Mouse (Mus musculus) forebrain, embryonic 13.5 days (tissue): ENCODE measurements around the gene Ccl7. TPM values are rescaled to one million over a fixed set of nuclear protein-coding genes. Genes with fewer than 3 reads are reported as not detected.

ENCODE experiments used
- ATAC-seq: fragments of 200-750 bp; cut with Nextera tagmentation; 2 replicates; pipeline ENCODE4 v1.8.0; 2017
- H3K27ac ChIP-seq: fragments of 300-500 bp; sonication (generic); 2 replicates; pipeline ENCODE4 v1.5.1; 2015; ENCODE audit warnings: inconsistent platforms, mild to moderate bottlenecking, moderate library complexity
- H3K27me3 ChIP-seq: fragments of 300-500 bp; sonication (generic); 2 replicates; pipeline ENCODE4 v1.6.1; 2015; ENCODE audit warnings: mild to moderate bottlenecking, inconsistent platforms
- H3K36me3 ChIP-seq: fragments of 300-500 bp; sonication (generic); 2 replicates; pipeline ENCODE4 v1.6.1; 2015; ENCODE audit warnings: mild to moderate bottlenecking, inconsistent platforms; ENCODE audit not compliant: poor library complexity, severe bottlenecking
- H3K4me1 ChIP-seq: fragments of 300-500 bp; sonication (generic); 2 replicates; pipeline ENCODE4 v1.6.1; 2015; ENCODE audit warnings: inconsistent platforms
- H3K4me2 ChIP-seq: fragments of 300-500 bp; sonication (generic); 2 replicates; pipeline ENCODE4 v1.6.1; 2015; ENCODE audit warnings: inconsistent platforms, mild to moderate bottlenecking, moderate library complexity
- H3K4me3 ChIP-seq: fragments of 300-500 bp; sonication (generic); 2 replicates; pipeline ENCODE4 v1.5.1; 2015; ENCODE audit warnings: mild to moderate bottlenecking, inconsistent platforms
- H3K9ac ChIP-seq: fragments of 300-500 bp; sonication (generic); 2 replicates; pipeline ENCODE4 v1.6.1; 2015; ENCODE audit warnings: mild to moderate bottlenecking, inconsistent platforms
- H3K9me3 ChIP-seq: fragments of 300-500 bp; sonication (generic); replicated peaks from 2 replicates; pipeline ENCODE4 v1.6.1; 2016; ENCODE audit warnings: inconsistent platforms
- WGBS: fragments of 180-500 bp; shearing (Covaris S2); methylation state at CpG from one replicate; pipeline ENCODE4 v1.1.7; 2015; 5-methylcytosine and 5-hydroxymethylcytosine counted together
- polyA plus RNA-seq: library from polyadenylated mRNA; unstranded; fragments of >200 nt; fragmentation: Nextera tagmentation; extraction: Ambion mirVana; gene quantifications from 2 replicates; pipeline ENCODE4 v1.2.1, GENCODE M21; 2015

Gene Ccl7
- polyA plus RNA-seq, result not detected in 2 replicates

DNA sequence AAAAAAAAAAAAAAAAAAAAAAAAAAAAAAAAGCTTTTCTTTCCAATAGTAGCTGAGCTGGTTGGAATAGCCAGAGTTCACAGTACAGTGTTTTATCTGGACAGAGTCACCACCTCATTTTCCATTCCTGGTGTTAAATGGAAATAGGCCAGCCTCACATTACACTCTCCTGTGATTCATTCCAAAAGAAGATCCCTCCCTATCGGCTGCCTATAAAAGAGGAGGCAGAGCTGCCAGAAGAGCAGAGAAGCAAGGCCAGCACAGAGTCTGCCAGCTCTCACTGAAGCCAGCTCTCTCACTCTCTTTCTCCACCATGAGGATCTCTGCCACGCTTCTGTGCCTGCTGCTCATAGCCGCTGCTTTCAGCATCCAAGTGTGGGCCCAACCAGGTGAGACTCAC lies at the start of gene Ccl7:
Gene Ccl7 (plus strand): TSS at position 242 of the 400 bp plus-strand sequence.
- H3K4me3 ChIP-seq, result no peak within 1 kb of the TSS
- no peak within 1 kb of the TSS for H3K4me2 ChIP-seq
- H3K27ac ChIP-seq, result no peak within 1 kb of the TSS
- no peaks in the 10 kb centered on the region for H3K27me3 ChIP-seq
- no peak within 1 kb of the TSS for H3K9ac ChIP-seq
- ATAC-seq, result no peak
- WGBS, result 65% methylated on average over 3 of the region's 3 CpGs
- no peaks in the 10 kb centered on the region for H3K9me3 ChIP-seq
- no peaks in the 10 kb centered on the region for H3K36me3 ChIP-seq
- H3K4me1 ChIP-seq, result no peaks in the 10 kb centered on the region

DNA sequence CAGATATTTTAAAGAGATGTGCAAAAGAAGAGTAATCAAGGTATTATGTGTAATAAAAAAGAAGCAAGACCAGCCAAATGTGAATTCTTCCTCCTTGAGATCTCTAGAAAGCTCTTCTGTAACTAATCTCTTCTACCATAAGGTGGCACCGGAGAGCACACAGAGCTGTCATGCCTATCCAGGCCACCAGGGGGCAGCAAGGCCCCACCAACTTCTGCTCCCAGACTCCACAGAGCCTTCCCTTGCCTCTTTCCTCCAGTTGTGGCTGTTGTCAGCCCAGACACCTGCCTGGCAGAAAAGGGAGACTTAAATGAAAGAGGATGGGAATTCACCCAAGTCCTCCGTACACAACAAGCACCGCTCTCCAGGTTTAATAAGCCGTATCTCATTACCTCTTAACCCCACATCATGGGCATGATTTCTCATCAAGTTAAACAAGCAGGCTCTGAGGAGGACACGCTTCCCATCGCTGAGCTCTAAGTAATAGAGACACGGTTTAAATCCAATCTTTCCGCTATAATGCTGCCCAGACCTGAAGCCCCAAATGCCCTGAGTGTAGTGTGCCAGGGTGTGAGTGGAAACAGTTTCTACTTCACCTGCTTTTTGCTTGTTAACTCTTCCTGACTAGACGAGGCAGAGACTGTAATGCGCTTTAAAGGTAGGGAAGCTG lies 49.2 kb upstream of the Ccl7 start:
- no peaks in the 10 kb centered on the region for H3K9me3 ChIP-seq
- 69% methylated on average over 10 of the region's 10 CpGs for WGBS
- no peaks in the 10 kb centered on the region for H3K4me1 ChIP-seq
- no peak overlapping the region for H3K27ac ChIP-seq
- 0 out of 2 replicates have a peak, but pooled peaks have one; percentile 36 for ATAC-seq
- no peaks in the 10 kb centered on the region for H3K36me3 ChIP-seq
- H3K27me3 ChIP-seq, result no peaks in the 10 kb centered on the region
- H3K4me2 ChIP-seq, result no peak overlapping the region
- no peak overlapping the region for H3K4me3 ChIP-seq
- H3K9ac ChIP-seq, result no peak overlapping the region

- WGBS, result 89% methylated on average over 5 of the region's 5 CpGs
Measured at GRCm38 (mm10) chr11:81997085-81997484, 48.4 kb upstream of the Ccl7 start.

GRCm38 (mm10) chr11:81998646-81999045 lies 46.9 kb upstream of the Ccl7 start:
- no peaks in the 10 kb centered on the region for H3K4me1 ChIP-seq
- ATAC-seq, result no peak
- WGBS, result 94% methylated on average over 3 of the region's 3 CpGs

More at GRCm38 (mm10) chr11:81997085-81997484, 48.4 kb upstream of the Ccl7 start:
- no peaks in the 10 kb centered on the region for H3K4me1 ChIP-seq
- H3K27ac ChIP-seq, result no peak overlapping the region
- H3K9me3 ChIP-seq, result no peaks in the 10 kb centered on the region
- H3K36me3 ChIP-seq, result no peaks in the 10 kb centered on the region
- H3K4me2 ChIP-seq, result no peak overlapping the region
- no peak overlapping the region for H3K9ac ChIP-seq
- H3K27me3 ChIP-seq, result no peaks in the 10 kb centered on the region
- no peak for ATAC-seq
- H3K4me3 ChIP-seq, result no peak overlapping the region

GRCm38 (mm10) chr11:81999469-81999868 lies 46.0 kb upstream of the Ccl7 start:
- Histone ChIP-seq H3K9ac (no peak overlapping the region), H3K9me3 (no peaks in the 10 kb centered on the region), H3K27me3 (no peaks in the 10 kb centered on the region), H3K4me2 (no peak overlapping the region), H3K36me3 (no peaks in the 10 kb centered on the region), H3K4me1 (no peaks in the 10 kb centered on the region), H3K4me3 (no peak overlapping the region), H3K27ac (no peak overlapping the region)
- ATAC-seq, result no peak
- 86% methylated on average over 4 of the region's 4 CpGs for WGBS

More at GRCm38 (mm10) chr11:81998646-81999045, 46.9 kb upstream of the Ccl7 start:
- H3K9me3 ChIP-seq, result no peaks in the 10 kb centered on the region
- H3K4me2 ChIP-seq, result no peak overlapping the region
- no peak overlapping the region for H3K4me3 ChIP-seq
- H3K36me3 ChIP-seq, result no peaks in the 10 kb centered on the region
- no peak overlapping the region for H3K27ac ChIP-seq
- no peaks in the 10 kb centered on the region for H3K27me3 ChIP-seq
- no peak overlapping the region for H3K9ac ChIP-seq

- 62% methylated on average over 5 of the region's 5 CpGs for WGBS
- H3K27ac ChIP-seq, result no peak overlapping the region
- no peak overlapping the region for H3K9ac ChIP-seq
- no peaks in the 10 kb centered on the region for H3K36me3 ChIP-seq
- H3K4me1 ChIP-seq, result no peaks in the 10 kb centered on the region
- H3K27me3 ChIP-seq, result no peaks in the 10 kb centered on the region
- no peak overlapping the region for H3K4me2 ChIP-seq
- H3K9me3 ChIP-seq, result no peaks in the 10 kb centered on the region
- no peak overlapping the region for H3K4me3 ChIP-seq
- no peak for ATAC-seq
Measured at GRCm38 (mm10) chr11:82000581-82000980, 44.9 kb upstream of the Ccl7 start.

DNA sequence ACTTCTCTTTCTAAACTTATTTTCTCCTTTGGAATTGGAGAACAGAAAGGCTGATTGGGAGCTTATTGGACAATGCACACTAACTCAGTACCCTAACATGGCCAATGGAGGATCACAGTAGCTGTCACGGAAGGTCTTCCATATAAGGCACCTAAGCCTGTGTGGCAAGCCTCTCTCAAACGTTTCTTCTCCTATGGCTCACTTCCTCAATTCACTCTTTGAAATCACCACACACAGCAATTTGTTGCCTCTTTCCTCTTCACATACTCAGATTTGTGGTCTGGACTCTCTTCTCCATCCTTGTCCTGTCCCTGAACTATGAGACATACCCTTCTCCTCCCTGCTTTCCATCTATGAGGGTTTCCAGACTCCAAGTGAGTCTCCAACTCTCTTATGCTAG lies 40.7 kb upstream of the Ccl7 start:
- no peak overlapping the region for H3K4me2 ChIP-seq
- no peaks in the 10 kb centered on the region for H3K27me3 ChIP-seq
- H3K27ac ChIP-seq, result no peak overlapping the region
- no peaks in the 10 kb centered on the region for H3K9me3 ChIP-seq
- H3K4me1 ChIP-seq, result peaks cover 9% of the 10 kb centered on the region; the same call in 1 of the 2 replicates
- ATAC-seq, result no peak
- H3K9ac ChIP-seq, result no peak overlapping the region
- WGBS, result 87% methylated on average over 2 of the region's 2 CpGs
- no peaks in the 10 kb centered on the region for H3K36me3 ChIP-seq
- H3K4me3 ChIP-seq, result no peak overlapping the region

- no peak overlapping the region for H3K27ac ChIP-seq
- no peak overlapping the region for H3K9ac ChIP-seq
- H3K4me3 ChIP-seq, result no peak overlapping the region
- no peaks in the 10 kb centered on the region for H3K36me3 ChIP-seq
- H3K4me2 ChIP-seq, result no peak overlapping the region
- no peaks in the 10 kb centered on the region for H3K9me3 ChIP-seq
- ATAC-seq, result no peak
- H3K27me3 ChIP-seq, result no peaks in the 10 kb centered on the region
- H3K4me1 ChIP-seq, result peaks cover 9% of the 10 kb centered on the region; the same call in 1 of the 2 replicates
- 60% methylated on average over 12 of the region's 12 CpGs for WGBS
Measured at GRCm38 (mm10) chr11:82006796-82007423, 38.6 kb upstream of the Ccl7 start.

GRCm38 (mm10) chr11:82010115-82010514 lies 35.4 kb upstream of the Ccl7 start:
- no peak overlapping the region for H3K4me2 ChIP-seq
- H3K36me3 ChIP-seq, result no peaks in the 10 kb centered on the region
- H3K4me1 ChIP-seq, result peaks cover 9% of the 10 kb centered on the region; the same call in 1 of the 2 replicates
- H3K9me3 ChIP-seq, result no peaks in the 10 kb centered on the region
- 85% methylated on average over 3 of the region's 3 CpGs for WGBS
- H3K27me3 ChIP-seq, result no peaks in the 10 kb centered on the region
- H3K27ac ChIP-seq, result no peak overlapping the region
- no peak overlapping the region for H3K4me3 ChIP-seq
- ATAC-seq, result no peak
- no peak overlapping the region for H3K9ac ChIP-seq

- no peak overlapping the region for H3K4me3 ChIP-seq
- H3K4me2 ChIP-seq, result no peak overlapping the region
- 72% methylated on average over 8 of the region's 8 CpGs for WGBS
- no peak overlapping the region for H3K9ac ChIP-seq
- ATAC-seq, result no peak
- no peaks in the 10 kb centered on the region for H3K27me3 ChIP-seq
- no peaks in the 10 kb centered on the region for H3K9me3 ChIP-seq
- no peak overlapping the region for H3K27ac ChIP-seq
- H3K36me3 ChIP-seq, result no peaks in the 10 kb centered on the region
- peaks cover 8% of the 10 kb centered on the region; the same call in 1 of the 2 replicates for H3K4me1 ChIP-seq
Measured at GRCm38 (mm10) chr11:82011411-82012193, 33.9 kb upstream of the Ccl7 start.

- Histone ChIP-seq H3K36me3 (no peaks in the 10 kb centered on the region), H3K27ac (no peak overlapping the region), H3K9ac (no peak overlapping the region), H3K4me1 (no peaks in the 10 kb centered on the region), H3K9me3 (no peaks in the 10 kb centered on the region), H3K4me2 (no peak overlapping the region), H3K27me3 (no peaks in the 10 kb centered on the region), H3K4me3 (no peak overlapping the region)
- WGBS, result 95% methylated on average over 1 of the region's 1 CpGs
- no peak for ATAC-seq
Measured at GRCm38 (mm10) chr11:82013756-82014155, 31.8 kb upstream of the Ccl7 start.

DNA sequence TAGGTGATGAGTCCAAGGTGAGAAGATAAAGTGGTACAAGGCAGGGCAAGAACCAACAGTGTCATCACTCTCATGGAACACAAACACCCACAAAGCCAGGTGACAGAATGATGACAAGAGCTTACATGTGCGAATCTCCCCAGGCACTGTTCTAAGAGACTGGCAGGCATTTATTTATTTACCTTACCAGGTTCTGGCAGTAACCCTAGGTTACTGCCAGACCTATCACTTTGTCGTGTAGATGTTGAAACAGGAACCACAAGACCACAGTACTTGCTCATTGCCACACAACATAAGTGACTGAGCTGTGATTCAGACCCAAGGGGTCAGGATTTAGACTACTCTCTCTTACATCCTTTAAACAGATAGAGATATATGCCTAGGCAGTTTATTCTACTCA lies 30.4 kb upstream of the Ccl7 start:
- 76% methylated on average over 2 of the region's 2 CpGs for WGBS
- H3K36me3 ChIP-seq, result no peaks in the 10 kb centered on the region
- H3K9me3 ChIP-seq, result no peaks in the 10 kb centered on the region
- no peak overlapping the region for H3K9ac ChIP-seq
- no peak overlapping the region for H3K4me3 ChIP-seq
- H3K4me1 ChIP-seq, result no peaks in the 10 kb centered on the region
- no peak overlapping the region for H3K4me2 ChIP-seq
- no peak for ATAC-seq
- no peaks in the 10 kb centered on the region for H3K27me3 ChIP-seq
- no peak overlapping the region for H3K27ac ChIP-seq
